Mouse (Mus musculus) frontal cortex, adult (tissue): ENCODE results near the gene Zbtb7a.
A peak's percentile ranks its signal among the peaks of the same experiment; 100 is the strongest.

Experiments
- ATAC-seq: cut with Nextera tagmentation; 2 replicates; pipeline ENCODE4 v1.9.2; 2017; ENCODE audit warnings: mild to moderate bottlenecking, moderate library complexity, mixed read lengths; ENCODE audit not compliant: low TSS enrichment

Zbtb7a gene

GRCm38 (mm10) chr10:81134966-81135681 is at the start of gene Zbtb7a:
Gene Zbtb7a (plus strand): TSS chr10:81135220.
- ATAC-seq, result no peak

GRCm38 (mm10) chr10:81087021-81087420 is 48.0 kb upstream of the Zbtb7a start:
- ATAC-seq, result no peak

- no peak for ATAC-seq
These were observed 45.8 kb upstream of the Zbtb7a start for GRCm38 (mm10) chr10:81089216-81089615.

- no peak for ATAC-seq
These were observed 44.4 kb upstream of the Zbtb7a start for GRCm38 (mm10) chr10:81090621-81091020.

- no peak for ATAC-seq
These were observed 42.4 kb upstream of the Zbtb7a start for GRCm38 (mm10) chr10:81092465-81093250.

GRCm38 (mm10) chr10:81094931-81095678 is 39.9 kb upstream of the Zbtb7a start:
- ATAC-seq, result no peak

- peak; percentile 94 for ATAC-seq
These were observed 29.4 kb upstream of the Zbtb7a start, which contains the start of gene Map2k2 for GRCm38 (mm10) chr10:81105565-81106112. Gene Map2k2 (plus strand): TSS chr10:81105915.

- peak; percentile 66 for ATAC-seq
These were observed 28.8 kb upstream of the Zbtb7a start for GRCm38 (mm10) chr10:81106113-81106721.

- no peak for ATAC-seq
These were observed 22.1 kb upstream of the Zbtb7a start for GRCm38 (mm10) chr10:81112946-81113345.

- no peak for ATAC-seq
These were observed 15.4 kb upstream of the Zbtb7a start for GRCm38 (mm10) chr10:81119625-81120024.

- no peak for ATAC-seq
These were observed 14.4 kb upstream of the Zbtb7a start for GRCm38 (mm10) chr10:81120650-81121049.

GRCm38 (mm10) chr10:81122889-81123288 is 12.1 kb upstream of the Zbtb7a start:
- no peak for ATAC-seq

GRCm38 (mm10) chr10:81123500-81123899 is 11.5 kb upstream of the Zbtb7a start:
- peak; percentile 62 for ATAC-seq

GRCm38 (mm10) chr10:81134181-81134587 is 836 bp upstream of the Zbtb7a start:
- ATAC-seq, result no peak

- peak; percentile 27; the same call in 1 of the 2 replicates for ATAC-seq
These were observed 1.0 kb downstream of the Zbtb7a start for GRCm38 (mm10) chr10:81135831-81136705.

- ATAC-seq, result peak; percentile 8; the same call in 1 of the 2 replicates
These were observed 1.7 kb downstream of the Zbtb7a start for GRCm38 (mm10) chr10:81136706-81137231.

- ATAC-seq, result peak; percentile 76
These were observed 2.5 kb downstream of the Zbtb7a start for GRCm38 (mm10) chr10:81137252-81138130.

GRCm38 (mm10) chr10:81138131-81138782 is 3.2 kb downstream of the Zbtb7a start:
- ATAC-seq, result 0 out of 2 replicates have a peak, but pooled peaks have one; percentile 0
